Mouse (Mus musculus): ENCODE measurements around the gene Cmya5. TPM values are rescaled to one million over a fixed set of nuclear protein-coding genes. Genes with fewer than 3 reads are reported as not detected.
"Not testable (repeated sequence)": the region's sequence is repeated elsewhere in the genome, so short reads cannot be mapped to it uniquely, and the experiment has no call there.

Cmya5 gene
- polyA plus RNA-seq (2015; fragmentation: Nextera tagmentation; extraction: Ambion mirVana) = 0.56 and 1.4 TPM in 2 replicates

DNA sequence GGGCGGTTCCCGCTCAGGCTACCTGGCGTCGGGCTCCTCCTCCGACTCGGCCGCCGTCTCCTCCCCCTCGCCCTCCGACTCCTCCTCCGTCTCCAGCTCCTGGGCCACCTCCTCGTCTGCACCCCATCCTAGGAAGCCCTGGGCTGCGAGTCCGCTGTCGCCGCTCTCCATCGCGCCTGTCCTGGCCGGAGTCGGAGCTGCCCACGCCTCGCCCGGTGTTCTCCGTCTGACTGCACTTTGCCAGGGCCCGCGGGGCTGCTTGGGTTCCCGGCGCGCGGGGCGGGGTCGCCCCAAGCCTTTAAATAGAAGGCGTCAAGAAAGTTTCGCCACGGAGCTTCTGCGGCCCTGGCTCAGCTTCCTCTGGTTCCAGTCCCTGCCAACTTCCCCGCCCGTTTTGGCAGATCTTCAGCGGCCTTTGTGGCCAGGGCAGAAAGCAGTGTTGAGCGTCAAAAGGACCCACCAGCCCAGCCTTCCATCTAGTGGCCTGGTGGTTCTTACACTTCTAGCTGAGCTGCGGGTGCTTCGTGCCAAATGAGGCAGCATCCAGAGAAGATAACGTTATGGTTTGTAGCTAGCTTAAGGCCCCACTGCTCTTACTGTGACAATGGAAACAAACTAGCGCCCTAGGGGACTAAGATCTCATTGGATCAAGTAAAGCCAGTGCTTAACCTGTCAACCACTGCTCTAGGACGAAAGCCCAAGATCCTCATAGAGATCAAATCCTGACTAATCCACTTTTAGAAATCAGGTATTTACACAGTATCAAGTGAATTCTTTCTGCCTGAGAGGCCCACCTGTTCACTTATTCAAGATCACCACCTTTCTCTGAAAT lies at the start of gene Cmya5:
Gene Cmya5, minus strand, starts transcription at position 389 of the 832 bp plus-strand sequence.
- WGBS = 3% methylated on average over 37 of the region's 45 CpGs
- H3K27ac ChIP-seq = peak within 1 kb of the TSS; percentile 87
- peak within 1 kb of the TSS; percentile 35; the same call in 1 of the 2 replicates for H3K9ac ChIP-seq
- H3K9me3 ChIP-seq = no peaks in the 10 kb centered on the region
- ATAC-seq (ENCODE audit: insufficient number of reproducible peaks, low FRiP score, low TSS enrichment, low read depth) = peak; percentile 83
- peak within 1 kb of the TSS; percentile 91 for H3K4me2 ChIP-seq
- peak within 1 kb of the TSS; percentile 55 for H3K4me3 ChIP-seq
- peaks cover 13% of the 10 kb centered on the region for H3K4me1 ChIP-seq
- no peaks in the 10 kb centered on the region for H3K27me3 ChIP-seq
- H3K36me3 ChIP-seq = peaks cover 10% of the 10 kb centered on the region; the same call in 1 of the 2 replicates

DNA sequence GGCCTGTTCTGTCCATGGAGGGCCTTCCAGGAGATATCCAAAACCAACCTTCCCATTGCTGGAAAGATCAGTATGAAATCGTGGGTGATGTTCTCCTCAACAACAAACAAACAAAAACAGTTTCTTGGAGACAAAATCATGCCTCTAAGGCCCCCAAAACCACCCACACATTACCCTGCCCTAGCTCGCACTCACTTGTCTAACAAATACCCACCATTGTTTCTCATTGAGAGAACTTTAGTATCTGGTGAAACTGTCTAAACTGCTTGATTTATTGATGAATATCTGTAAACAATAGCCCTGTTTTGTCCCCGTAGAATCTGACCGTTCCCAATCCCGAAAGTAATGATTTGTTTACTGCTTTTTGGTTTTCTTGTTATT lies 48.1 kb upstream of the Cmya5 start:
- no peaks in the 10 kb centered on the region for H3K27me3 ChIP-seq
- ATAC-seq (ENCODE audit: insufficient number of reproducible peaks, low FRiP score, low TSS enrichment, low read depth) = no peak
- peak overlapping the region; percentile 97 for H3K27ac ChIP-seq
- H3K4me2 ChIP-seq = peak overlapping the region; percentile 56
- H3K9me3 ChIP-seq = no peaks in the 10 kb centered on the region
- 67% methylated on average over 5 of the region's 5 CpGs for WGBS
- peak overlapping the region; percentile 96 for H3K4me3 ChIP-seq
- H3K4me1 ChIP-seq = peaks cover 9% of the 10 kb centered on the region
- no peaks in the 10 kb centered on the region for H3K36me3 ChIP-seq
- H3K9ac ChIP-seq = 0 out of 2 replicates have a peak overlapping the region, but pooled peaks have one; percentile 11

DNA sequence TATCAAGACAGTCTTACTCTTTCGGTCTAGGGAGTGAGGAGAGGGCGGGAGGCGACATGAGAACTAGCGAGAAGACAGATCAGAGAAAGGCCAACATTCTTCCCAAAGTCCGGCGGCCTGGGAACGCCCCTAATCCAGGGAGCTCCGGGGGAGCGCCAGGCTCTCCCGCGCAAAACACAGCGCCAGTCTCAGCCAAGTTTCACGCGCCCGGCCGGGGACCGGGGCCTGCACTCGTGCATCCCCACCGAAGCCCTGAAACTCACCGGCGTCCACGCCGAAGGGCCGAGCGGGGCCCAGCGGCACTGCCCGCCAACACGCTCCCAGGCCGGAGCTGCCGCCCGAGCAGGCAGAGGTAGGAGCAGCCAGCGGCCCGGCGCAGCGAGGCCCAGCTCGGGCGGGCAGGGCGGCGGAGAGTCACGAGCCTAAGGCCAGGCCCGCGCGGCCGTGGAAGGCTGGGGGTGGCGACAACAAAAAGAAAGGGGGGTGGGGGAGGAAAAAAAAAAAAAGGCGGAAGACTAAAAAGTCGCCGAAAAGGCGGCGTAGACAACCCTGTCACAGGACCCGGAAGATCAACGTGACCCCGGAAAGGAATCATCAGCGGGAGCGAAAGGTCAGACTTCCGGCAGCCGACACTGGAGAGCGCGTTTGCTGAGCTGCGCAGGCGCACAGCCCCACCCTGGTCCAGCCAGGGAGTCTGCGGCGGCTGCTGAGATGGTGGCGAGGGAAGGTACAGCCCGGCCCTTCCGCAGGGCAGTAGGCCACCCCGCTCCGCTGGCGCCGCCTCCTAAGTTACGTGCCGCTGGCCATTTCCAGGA lies 47.5 kb upstream of the Cmya5 start, which contains the start of gene Tent2:
Gene Tent2, minus strand, starts transcription at position 555 of the 815 bp plus-strand sequence.
- Histone ChIP-seq H3K27ac (peak within 1 kb of the TSS; percentile 97), H3K4me1 (peaks cover 9% of the 10 kb centered on the region), H3K4me2 (peak within 1 kb of the TSS; percentile 56), H3K9me3 (no peaks in the 10 kb centered on the region), H3K36me3 (no peaks in the 10 kb centered on the region), H3K9ac (peak within 1 kb of the TSS; percentile 92), H3K4me3 (peak within 1 kb of the TSS; percentile 96), H3K27me3 (no peaks in the 10 kb centered on the region)
- WGBS = under 1% methylated on average over 69 of the region's 72 CpGs
- peak; percentile 98 for ATAC-seq (ENCODE audit: insufficient number of reproducible peaks, low FRiP score, low TSS enrichment, low read depth)

DNA sequence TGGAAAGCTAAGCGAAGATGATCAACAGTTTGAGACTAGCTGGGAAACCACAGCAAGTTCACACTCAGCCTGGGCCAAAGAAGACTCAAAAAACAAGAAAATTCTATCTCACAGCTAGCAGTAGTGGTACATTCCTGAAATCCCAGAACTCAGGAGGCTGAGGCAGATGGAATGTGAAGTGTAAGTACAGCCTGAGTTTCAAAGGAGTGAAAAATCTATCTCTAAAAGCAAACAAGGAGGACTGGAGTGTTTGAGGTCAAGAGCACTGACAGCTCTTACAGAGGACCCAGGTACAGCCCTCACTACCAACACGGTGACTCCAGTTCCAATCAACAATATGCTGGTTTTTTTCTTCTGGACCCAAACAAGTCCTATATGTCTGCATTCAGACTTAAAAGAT lies 44.9 kb upstream of the Cmya5 start:
- no peak for ATAC-seq (ENCODE audit: insufficient number of reproducible peaks, low FRiP score, low TSS enrichment, low read depth)
- Histone ChIP-seq H3K9me3 (no peaks in the 10 kb centered on the region), H3K4me2 (no peak overlapping the region), H3K36me3 (0 out of 2 replicates have a peak, but pooled peaks cover 2% of the 10 kb centered on the region), H3K4me1 (peaks cover 9% of the 10 kb centered on the region), H3K4me3 (no peak overlapping the region), H3K9ac (no peak overlapping the region), H3K27me3 (no peaks in the 10 kb centered on the region), H3K27ac (no peak overlapping the region; the same call in 1 of the 2 replicates)
- WGBS = 77% methylated on average over 2 of the region's 2 CpGs

DNA sequence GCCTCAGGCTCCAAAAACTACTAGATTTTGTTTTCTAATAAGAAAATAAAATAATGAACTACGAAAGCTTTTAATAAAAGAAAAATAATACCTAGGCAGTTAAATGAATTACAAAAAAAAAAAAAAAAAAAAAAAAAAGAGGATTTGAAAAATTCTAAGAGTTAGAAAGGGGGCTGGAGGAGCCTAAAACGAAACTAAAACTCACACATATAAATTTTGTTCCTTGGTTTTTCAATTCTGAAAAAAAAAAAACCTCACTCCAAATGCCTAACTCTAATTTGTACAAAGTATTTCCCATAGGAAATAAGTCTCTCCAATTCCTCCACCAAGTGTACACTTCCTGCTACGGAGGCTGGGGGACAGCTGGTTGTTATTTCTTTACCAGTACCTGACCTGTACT lies 44.2 kb upstream of the Cmya5 start:
- no peak overlapping the region for H3K9ac ChIP-seq
- H3K27me3 ChIP-seq = no peaks in the 10 kb centered on the region
- H3K9me3 ChIP-seq = no peaks in the 10 kb centered on the region
- no peak overlapping the region for H3K4me3 ChIP-seq
- peaks cover 9% of the 10 kb centered on the region for H3K4me1 ChIP-seq
- no peak overlapping the region for H3K4me2 ChIP-seq
- no peak for ATAC-seq (ENCODE audit: insufficient number of reproducible peaks, low FRiP score, low TSS enrichment, low read depth)
- H3K36me3 ChIP-seq = peaks cover 6% of the 10 kb centered on the region; the same call in 1 of the 2 replicates
- H3K27ac ChIP-seq = no peak overlapping the region
- WGBS = 69% methylated on average over 3 of the region's 3 CpGs

DNA sequence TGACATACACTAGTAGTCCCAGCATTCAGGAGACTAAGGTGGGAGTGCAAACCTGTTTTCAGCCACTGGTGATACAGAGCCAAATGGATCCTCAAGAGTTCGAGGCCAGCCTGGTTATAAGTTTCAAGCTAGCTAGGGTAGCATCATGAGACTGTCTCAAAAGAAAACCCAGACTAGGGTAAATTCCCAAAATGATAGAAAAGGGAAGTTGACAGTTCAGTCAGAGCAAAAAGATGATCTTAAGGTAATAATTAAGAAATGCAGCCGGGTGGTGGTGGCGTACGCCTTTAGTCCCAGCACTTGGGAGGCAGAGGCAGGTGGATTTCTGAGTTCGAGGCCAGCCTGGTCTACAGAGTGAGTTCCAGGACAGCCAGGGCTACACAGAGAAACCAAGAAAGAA lies 43.3 kb upstream of the Cmya5 start:
- not testable (repeated sequence) for H3K4me1 ChIP-seq; H3K27me3 ChIP-seq; H3K4me3 ChIP-seq; H3K27ac ChIP-seq; H3K9me3 ChIP-seq; ATAC-seq (ENCODE audit: insufficient number of reproducible peaks, low FRiP score, low TSS enrichment, low read depth); H3K9ac ChIP-seq; H3K4me2 ChIP-seq
- WGBS = 92% methylated on average over 5 of the region's 5 CpGs
- peaks cover 11% of the 10 kb centered on the region; the same call in 1 of the 2 replicates for H3K36me3 ChIP-seq

DNA sequence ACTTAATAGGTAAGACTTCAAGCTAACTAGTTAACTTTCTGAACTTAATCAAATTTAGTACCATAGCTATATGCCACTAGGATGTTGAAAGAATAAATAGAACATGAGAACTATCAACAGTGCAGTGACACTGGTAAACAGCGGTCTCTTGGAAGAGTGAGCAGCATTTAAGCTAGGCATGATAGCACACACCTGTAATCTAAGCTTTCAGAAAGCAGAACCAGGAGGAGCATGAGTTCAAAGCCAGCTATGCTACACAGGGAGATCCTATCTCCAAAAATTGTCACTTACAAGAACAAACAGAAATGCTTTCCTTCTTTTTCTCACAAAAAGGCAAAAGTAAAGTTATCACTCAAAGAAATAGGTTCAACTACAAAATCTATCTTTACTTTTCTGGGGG lies 35.8 kb upstream of the Cmya5 start:
- Histone ChIP-seq H3K27ac (no peak overlapping the region), H3K4me3 (no peak overlapping the region), H3K9me3 (no peaks in the 10 kb centered on the region), H3K4me2 (no peak overlapping the region), H3K36me3 (peaks cover 18% of the 10 kb centered on the region; the same call in 1 of the 2 replicates), H3K9ac (no peak overlapping the region), H3K27me3 (no peaks in the 10 kb centered on the region), H3K4me1 (no peaks in the 10 kb centered on the region)
- WGBS = 87% methylated on average over 1 of the region's 1 CpGs
- ATAC-seq (ENCODE audit: insufficient number of reproducible peaks, low FRiP score, low TSS enrichment, low read depth) = no peak

DNA sequence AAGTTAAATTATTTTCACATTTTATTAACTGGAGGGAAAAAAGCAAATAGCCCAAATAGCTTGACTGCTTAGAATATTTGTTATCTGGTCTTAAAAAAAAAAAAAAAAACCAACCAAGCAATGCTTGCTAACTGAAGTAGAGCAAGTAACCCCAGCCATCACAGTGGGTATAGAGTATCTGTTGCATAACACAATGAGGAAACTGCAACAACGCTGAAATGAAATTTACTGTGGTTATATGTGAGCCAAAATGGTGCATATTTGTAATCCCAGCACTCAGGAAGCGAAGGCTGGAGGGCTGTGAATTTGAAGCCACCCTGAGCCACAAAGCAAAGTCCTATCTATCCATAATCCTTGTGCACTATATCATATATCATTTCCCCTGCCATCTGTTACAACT lies 35.0 kb upstream of the Cmya5 start:
- no peak overlapping the region for H3K27ac ChIP-seq
- H3K9ac ChIP-seq = no peak overlapping the region
- H3K4me2 ChIP-seq = no peak overlapping the region
- no peaks in the 10 kb centered on the region for H3K4me1 ChIP-seq
- no peaks in the 10 kb centered on the region for H3K9me3 ChIP-seq
- no peaks in the 10 kb centered on the region for H3K27me3 ChIP-seq
- WGBS = 71% methylated on average over 2 of the region's 2 CpGs
- ATAC-seq (ENCODE audit: insufficient number of reproducible peaks, low FRiP score, low TSS enrichment, low read depth) = no peak
- H3K36me3 ChIP-seq = peaks cover 20% of the 10 kb centered on the region; the same call in 1 of the 2 replicates
- H3K4me3 ChIP-seq = no peak overlapping the region

DNA sequence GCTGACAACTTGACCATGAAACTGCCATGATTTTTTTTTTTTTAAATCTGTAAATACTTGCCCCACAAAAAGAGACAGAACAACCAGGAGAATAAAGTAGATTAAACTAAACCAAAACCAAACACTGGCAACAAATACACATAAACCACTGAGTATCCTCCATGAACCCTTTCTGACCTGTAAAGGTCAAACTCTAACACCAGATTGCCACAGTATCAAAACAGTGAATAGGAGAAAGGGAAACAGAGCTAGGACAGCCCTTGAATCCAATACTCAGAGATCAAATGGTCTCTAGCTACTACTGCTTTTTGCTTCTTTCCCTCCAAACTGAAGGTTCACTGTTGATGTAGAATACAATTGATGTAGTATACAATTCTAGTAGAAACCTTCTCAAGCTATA lies 33.0 kb upstream of the Cmya5 start:
- Histone ChIP-seq H3K27ac (no peak overlapping the region), H3K27me3 (no peaks in the 10 kb centered on the region), H3K4me1 (no peaks in the 10 kb centered on the region), H3K9ac (no peak overlapping the region), H3K4me3 (no peak overlapping the region), H3K4me2 (no peak overlapping the region), H3K36me3 (peaks cover 19% of the 10 kb centered on the region), H3K9me3 (no peaks in the 10 kb centered on the region)
- no peak for ATAC-seq (ENCODE audit: insufficient number of reproducible peaks, low FRiP score, low TSS enrichment, low read depth)

DNA sequence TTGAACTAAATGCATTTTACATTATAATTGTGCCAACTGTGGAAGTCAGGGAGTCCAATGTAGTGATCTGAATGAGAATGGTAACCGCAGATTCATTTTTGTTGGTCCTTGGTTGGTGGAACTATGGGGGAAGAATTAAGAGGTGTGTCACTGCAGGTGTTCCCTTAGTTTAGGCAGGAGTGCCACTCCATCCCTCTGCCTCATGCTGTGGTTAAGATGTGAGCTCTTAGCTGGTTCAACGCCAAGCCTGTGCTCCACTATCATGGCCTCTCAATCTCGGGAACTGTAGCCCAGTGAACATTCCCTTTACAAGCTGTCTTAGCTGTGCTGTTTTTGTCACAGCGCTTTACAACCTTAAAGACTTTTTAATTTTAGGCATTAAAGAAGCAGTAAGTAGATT lies 18.8 kb upstream of the Cmya5 start:
- Histone ChIP-seq H3K9me3 (no peaks in the 10 kb centered on the region), H3K36me3 (peaks cover 34% of the 10 kb centered on the region), H3K4me3 (no peak overlapping the region), H3K27ac (no peak overlapping the region), H3K4me2 (no peak overlapping the region), H3K4me1 (no peaks in the 10 kb centered on the region), H3K9ac (no peak overlapping the region), H3K27me3 (no peaks in the 10 kb centered on the region)
- 89% methylated on average over 4 of the region's 4 CpGs for WGBS
- no peak for ATAC-seq (ENCODE audit: insufficient number of reproducible peaks, low FRiP score, low TSS enrichment, low read depth)

DNA sequence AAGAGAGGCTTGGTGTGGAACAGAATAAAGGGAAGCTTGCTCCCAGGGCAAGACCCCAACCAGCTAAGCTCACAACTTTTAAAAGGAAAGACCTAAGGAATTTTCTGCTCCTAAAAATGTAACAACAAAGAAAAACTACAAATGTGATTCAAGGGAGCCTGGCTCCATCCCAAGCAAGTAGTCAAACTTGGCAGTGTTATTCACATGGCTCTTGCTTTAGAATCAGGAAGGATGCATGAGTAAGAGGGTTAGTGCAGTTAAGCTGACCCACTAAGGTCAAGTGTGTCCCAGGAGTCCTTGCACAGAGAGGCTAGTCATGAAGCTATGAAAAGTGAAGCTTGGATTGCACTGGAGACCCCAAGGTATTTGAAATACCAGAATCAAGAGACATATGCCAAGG lies 17.9 kb upstream of the Cmya5 start:
- no peaks in the 10 kb centered on the region for H3K9me3 ChIP-seq
- ATAC-seq (ENCODE audit: insufficient number of reproducible peaks, low FRiP score, low TSS enrichment, low read depth) = no peak
- no peaks in the 10 kb centered on the region for H3K4me1 ChIP-seq
- H3K9ac ChIP-seq = no peak overlapping the region
- no peak overlapping the region for H3K27ac ChIP-seq
- no peaks in the 10 kb centered on the region for H3K27me3 ChIP-seq
- H3K36me3 ChIP-seq = peaks cover 32% of the 10 kb centered on the region
- H3K4me3 ChIP-seq = no peak overlapping the region
- no peak overlapping the region for H3K4me2 ChIP-seq

DNA sequence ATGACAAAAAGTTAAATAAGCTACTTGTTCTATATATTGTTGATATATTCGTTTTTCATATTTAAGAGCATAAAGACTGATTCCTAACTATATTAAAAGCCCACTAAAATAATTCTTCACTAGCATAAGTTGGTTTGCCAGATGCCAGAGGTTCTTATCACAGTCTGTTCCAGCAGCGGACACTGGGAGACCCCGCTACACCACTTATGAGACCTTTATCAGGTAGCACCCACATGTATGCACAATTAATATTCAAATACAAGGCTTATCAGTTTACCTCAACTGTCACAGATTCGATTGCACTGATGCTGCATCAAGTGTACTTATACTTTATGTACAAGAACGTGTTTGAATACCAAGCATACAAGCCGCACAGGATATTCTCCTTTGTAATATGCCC lies 13.7 kb upstream of the Cmya5 start:
- Histone ChIP-seq H3K4me3 (no peak overlapping the region), H3K9me3 (no peaks in the 10 kb centered on the region), H3K4me1 (no peaks in the 10 kb centered on the region), H3K27ac (no peak overlapping the region), H3K36me3 (peaks cover 15% of the 10 kb centered on the region), H3K27me3 (no peaks in the 10 kb centered on the region), H3K4me2 (no peak overlapping the region), H3K9ac (no peak overlapping the region)
- ATAC-seq (ENCODE audit: insufficient number of reproducible peaks, low FRiP score, low TSS enrichment, low read depth) = no peak
- 94% methylated on average over 6 of the region's 6 CpGs for WGBS

Measured in limb, embryonic 15.5 days (tissue).